Mouse (Mus musculus): Measurements from ENCODE around the gene Stab2. TPM values are rescaled to one million over a fixed set of nuclear protein-coding genes. Genes with fewer than 3 reads are reported as not detected.
A peak's percentile ranks its signal among the peaks of the same experiment; 100 is the strongest.

Stab2 gene
- total RNA-seq, 2 experiments from 2014 or later, result 16.2 to 22.3 TPM

DNA sequence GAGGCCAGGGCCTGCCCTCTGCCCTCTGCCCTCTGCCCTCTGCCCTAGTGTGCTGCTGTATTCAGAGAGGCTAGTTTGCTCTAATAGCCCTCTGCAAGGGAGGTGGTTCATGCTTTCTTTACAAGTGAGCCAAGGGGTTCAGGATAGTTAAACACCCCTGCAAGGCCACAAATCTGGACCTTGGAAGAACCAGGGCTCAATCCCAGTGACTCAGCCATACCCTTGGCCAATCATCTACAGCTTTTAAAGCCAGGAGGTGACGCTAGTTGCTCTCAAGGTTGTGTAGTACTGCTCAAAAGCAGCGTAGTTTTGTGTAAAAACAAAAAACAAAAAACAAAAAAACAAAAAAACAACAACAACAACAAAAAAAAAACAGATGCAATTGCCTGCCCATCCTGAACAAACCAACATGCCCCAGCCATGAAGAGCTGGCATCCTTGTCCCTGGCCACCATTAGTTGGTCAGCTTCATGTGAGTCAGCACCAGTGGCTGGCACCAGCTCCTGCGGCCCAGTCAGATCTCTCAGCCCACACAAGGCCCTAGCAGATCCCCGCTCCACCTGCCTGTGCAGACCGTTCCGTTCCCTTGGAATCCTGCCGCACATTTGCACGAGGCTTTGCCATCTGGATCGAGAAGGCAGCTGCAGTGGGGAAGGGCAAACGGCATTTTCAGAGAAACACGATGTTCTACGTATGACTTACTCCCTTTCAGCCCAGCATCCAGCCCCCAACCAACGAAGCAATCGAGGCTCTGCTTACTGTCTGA lies 117.5 kb downstream of the Stab2 start:
- peak; percentile 51 for DNase-seq

DNA sequence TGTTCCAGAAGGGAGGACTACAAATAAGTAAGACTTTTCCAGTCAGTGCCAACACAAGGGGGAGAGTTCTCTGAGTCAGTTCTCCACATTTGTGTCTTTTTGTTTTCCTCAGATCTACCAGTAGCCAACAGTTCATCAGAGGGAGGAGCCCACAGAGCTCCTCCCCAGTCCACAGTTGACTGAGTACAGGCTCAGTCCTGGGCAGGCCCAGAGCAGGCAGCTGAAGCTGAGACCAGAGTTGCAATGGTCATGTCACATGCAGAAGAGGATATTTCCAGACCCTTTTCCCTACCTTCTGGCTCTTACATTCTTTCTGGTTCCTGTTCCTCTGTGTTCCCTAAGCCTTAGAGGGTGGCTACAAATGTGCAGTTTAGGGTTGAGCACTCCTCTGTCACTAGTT lies 118.4 kb downstream of the Stab2 start:
- DNase-seq, result no peak

DNA sequence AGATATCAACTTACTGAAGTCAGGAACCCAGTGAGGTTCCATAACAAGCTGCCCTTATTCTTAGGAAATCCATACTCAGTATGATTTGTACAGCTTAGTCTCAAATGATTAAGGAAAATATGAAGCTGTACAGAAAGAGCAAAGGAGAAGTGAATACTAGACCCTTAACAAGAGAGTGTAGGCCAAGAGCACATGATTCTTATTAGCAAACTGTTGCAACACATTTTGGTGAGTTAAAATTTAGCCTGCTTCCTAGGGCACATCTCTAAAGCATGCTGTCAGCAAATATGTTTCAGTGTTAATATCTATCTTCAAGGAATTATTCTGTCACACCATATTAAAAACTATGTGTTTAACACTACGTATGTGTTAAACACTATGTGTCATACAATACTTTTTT lies 121.4 kb downstream of the Stab2 start:
- DNase-seq, result no peak

GRCm38 (mm10) chr10:86881448-86881847 lies 126.4 kb downstream of the Stab2 start:
- DNase-seq, result no peak

- peak; percentile 37 for DNase-seq
Observed at GRCm38 (mm10) chr10:86880071-86880806, 127.6 kb downstream of the Stab2 start.

DNA sequence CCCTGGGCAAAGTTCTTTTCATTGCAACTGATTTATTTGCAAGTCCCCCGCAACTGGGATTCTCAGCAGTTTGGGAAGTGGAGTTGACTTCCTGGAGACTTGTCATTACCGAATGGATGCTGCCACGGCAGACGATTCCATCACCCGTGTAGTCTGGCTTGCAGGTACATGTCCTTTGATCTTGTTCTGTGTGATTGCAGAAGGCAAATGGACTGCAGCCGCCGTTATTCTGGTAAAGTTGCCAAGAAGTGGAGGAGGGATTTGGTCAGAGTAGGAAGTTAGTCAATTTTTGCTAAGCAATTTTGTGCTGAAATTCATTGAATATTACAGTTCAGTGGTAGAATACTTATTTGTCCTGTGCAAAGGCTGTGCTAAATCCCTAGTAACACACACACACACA lies 129.1 kb downstream of the Stab2 start:
- no peak for DNase-seq

DNA sequence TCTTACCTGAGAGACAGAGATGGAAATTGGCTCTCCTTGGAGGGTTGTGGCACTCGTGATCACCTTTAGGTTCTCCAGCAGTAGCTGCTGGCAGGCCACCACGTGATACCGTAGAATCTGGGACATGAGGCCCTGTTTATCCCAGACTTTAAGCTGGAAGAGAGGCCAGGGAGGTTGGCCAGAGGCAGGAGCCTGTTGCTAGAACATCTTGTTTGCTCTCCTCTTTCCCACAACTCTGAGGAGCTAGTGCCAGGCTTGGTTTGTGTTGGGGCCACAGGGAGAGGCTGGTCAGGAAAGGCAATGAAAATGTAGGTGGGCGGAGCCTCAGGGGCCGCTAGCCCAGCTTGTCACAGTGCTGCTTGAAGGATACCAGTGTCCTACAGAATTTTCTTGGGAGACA lies 135.2 kb downstream of the Stab2 start:
- no peak for DNase-seq

DNA sequence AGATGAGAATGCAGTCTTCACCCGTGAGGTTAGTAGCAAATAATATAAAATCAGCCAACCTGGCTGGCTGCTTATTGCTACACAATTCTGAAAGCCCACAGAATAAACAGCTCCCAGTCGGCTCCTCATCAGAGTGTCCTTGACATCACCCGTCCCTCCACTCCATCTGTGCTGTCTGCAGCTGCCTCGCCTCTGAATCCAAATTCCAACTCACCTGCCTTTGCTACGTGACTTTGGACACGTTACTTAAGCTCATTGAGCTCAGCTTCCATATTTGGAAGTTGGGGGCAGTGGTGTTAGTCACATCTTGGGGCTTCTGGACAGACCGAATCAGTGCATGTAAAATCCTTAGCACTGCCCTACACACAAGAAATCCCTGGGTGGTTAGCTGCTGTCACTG lies 135.7 kb downstream of the Stab2 start:
- no peak for DNase-seq

DNA sequence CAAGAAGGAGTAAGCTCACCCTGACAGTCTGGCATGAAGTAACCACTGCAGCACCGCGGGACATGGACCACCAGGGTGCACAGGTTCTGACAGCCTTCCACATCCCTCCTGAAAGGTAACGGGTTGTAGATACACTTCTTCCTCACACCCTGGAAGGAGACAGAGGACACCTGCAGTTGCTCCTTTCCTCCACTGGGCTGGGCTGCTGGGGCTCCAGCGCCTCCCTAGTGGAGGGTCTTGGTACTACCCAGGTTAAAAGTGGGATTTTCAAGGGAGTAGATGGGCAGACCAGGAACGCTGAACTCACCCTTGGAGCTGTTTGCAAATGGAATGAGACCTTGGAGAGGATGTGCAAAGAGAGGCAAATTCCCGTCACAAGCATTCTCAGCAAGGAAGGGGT lies 144.4 kb downstream of the Stab2 start:
- DNase-seq, result no peak

- no peak for DNase-seq
Observed at GRCm38 (mm10) chr10:86862496-86862895, 145.3 kb downstream of the Stab2 start.

DNA sequence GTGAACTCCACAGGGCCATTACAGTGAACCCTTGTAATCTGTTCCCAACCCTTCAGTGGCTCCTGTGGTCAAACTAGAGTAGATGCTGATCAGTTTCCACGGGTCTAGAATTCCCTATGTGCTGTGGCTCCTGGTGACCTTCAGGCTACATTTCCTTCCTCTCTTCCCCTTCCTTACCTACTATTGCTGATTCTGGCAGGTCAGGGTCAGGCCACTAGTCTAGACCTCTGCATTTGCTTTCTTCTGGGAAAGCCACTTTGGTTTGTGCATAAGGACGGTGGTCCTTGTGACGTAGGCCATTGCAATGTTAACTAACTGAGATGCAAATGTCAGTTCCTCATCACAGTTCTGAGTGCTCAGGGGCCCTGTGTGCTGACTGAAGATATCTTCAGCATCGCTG lies 147.4 kb downstream of the Stab2 start:
- no peak for DNase-seq

DNA sequence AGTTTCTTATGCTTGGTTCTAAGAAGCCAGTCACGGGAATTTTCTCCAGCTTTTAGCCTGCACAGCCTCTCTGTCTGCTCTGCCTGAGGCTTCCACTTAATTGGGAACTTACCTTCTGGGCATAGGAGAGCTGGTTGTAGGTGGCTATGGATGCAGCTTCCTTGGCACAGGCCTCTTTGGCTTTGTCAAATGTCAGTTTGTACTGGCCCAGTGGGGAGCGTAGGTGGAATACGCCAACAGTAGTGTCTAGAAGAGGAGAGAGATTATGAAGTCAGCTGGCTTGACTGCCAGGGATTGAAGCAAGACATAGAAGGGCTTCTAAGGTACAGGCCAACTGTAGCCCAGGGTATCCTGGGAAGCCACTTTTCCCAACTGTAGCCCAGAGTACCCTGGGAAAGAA lies 154.4 kb downstream of the Stab2 start:
- DNase-seq, result no peak

GRCm38 (mm10) chr10:86852160-86852559 lies 155.7 kb downstream of the Stab2 start:
- DNase-seq, result no peak

GRCm38 (mm10) chr10:86849508-86849907 lies 158.3 kb downstream of the Stab2 start:
- DNase-seq, result no peak

- no peak for DNase-seq
Observed at GRCm38 (mm10) chr10:86849087-86849486, 158.7 kb downstream of the Stab2 start.

GRCm38 (mm10) chr10:86846926-86847467 lies 160.8 kb downstream of the Stab2 start:
- no peak for DNase-seq

DNA sequence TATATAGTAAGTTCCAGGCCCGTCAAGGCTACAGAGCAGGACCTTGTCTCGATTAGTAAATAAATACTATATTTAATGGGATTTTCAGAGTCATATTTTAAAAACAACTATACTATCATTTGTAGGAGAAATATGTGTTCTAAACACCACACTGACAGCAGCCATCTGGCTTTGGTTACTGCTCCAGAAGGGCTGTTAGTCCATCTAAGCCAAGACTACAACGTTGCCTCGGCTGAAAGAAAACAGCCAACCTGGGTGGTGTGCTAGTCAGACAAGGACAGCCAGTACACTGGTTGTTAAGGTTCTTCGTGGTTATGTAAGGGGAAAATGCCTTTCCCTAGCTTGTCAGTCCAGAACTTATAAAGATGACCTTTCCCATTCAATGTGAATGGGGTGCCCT lies 165.2 kb downstream of the Stab2 start:
- no peak for DNase-seq

DNA sequence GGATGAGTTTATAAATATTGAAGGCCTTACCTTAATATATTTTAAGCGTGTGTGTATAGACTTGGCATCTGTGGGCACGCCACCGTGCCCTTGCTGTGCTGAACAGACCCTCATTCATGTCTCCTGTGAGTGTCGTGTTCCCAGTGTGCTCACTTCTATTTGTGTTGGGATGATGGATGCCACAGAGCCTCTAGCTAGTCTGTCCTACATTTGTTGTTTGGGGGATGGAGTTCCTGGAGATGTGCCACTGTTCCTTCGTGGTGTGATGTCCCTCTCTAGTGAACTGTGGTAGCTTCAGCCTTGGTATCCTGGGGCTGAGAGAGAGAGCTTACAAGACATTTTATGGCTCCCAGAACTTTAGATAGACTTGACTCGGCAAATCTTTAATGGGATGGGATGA lies 169.0 kb downstream of the Stab2 start:
- no peak for DNase-seq

GRCm38 (mm10) chr10:86836784-86837183 lies 171.0 kb downstream of the Stab2 start:
- DNase-seq, result no peak

DNA sequence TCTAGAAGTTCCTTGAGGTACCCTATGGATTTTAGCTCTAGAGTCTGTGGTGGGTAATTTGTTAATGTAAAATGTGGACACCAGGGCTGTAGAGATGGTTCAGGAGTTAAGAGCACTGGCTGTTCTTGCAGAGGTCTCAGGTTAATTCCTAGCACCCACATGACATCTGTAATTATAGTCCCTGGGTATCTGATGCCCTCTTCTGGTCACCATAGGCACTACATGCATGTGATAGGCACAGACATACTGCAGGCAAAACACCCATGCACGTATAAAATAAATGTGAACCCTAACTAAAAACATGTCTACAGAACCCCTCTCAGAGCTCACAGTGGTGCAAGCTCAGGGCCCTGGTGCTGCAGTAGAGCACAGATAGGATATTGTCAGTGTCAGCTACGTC lies 178.3 kb downstream of the Stab2 start:
- no peak for DNase-seq

GRCm38 (mm10) chr10:86828221-86829135 lies 179.3 kb downstream of the Stab2 start:
- no peak for DNase-seq

DNA sequence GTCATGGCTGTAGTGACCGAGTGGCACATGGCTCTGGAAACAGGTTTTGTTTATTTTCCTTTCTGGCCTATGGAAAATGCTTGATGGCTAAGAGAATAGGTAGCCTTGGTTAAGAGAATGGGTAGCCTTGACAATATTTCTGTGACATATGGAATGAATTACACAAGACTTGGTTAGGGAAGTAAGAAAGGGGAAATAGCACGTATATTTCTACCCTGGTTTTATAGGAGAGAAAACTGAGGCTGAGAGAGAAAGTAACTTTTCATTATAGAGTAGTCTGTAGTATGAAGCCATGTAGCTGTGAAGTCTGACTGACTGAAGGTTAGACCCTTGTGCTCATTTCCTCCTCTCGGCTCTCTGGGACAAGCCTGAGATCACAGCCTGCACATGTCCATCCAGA lies 180.9 kb downstream of the Stab2 start:
- no peak for DNase-seq

Data from adrenal gland, postnatal 10 days (tissue).